Mouse (Mus musculus) ES-Bruce4 (cell line): ENCODE data around the gene Ube2q1. TPM values are rescaled to one million over a fixed set of nuclear protein-coding genes. Genes with fewer than 3 reads are reported as not detected.

Source experiments
- H3K27ac ChIP-seq: 2 replicates; pipeline ENCODE4 v1.5.1; 2012; ENCODE audit warnings: low read length, inconsistent platforms; ENCODE audit not compliant: insufficient read depth
- H3K27me3 ChIP-seq: 2 replicates; pipeline ENCODE4 v1.6.1; 2012; ENCODE audit warnings: mild to moderate bottlenecking, low read length, inconsistent platforms; ENCODE audit not compliant: control insufficient read depth, poor library complexity, insufficient read depth, severe bottlenecking
- H3K36me3 ChIP-seq: 2 replicates; pipeline ENCODE4 v1.6.1; 2012; ENCODE audit warnings: inconsistent platforms, mild to moderate bottlenecking, low read length, moderate library complexity; ENCODE audit not compliant: control insufficient read depth, poor library complexity, insufficient read depth, severe bottlenecking
- H3K4me1 ChIP-seq: one replicate; pipeline ENCODE4 v1.8.1; 2011; ENCODE audit warnings: low read length; ENCODE audit not compliant: control insufficient read depth, insufficient read depth
- H3K4me3 ChIP-seq: 2 replicates; pipeline ENCODE4 v1.5.1; 2011; ENCODE audit warnings: low read depth, mild to moderate bottlenecking, low read length
- H3K9ac ChIP-seq: 2 replicates; pipeline ENCODE4 v1.6.1; 2012; ENCODE audit warnings: low read depth, mild to moderate bottlenecking, inconsistent platforms; ENCODE audit not compliant: poor library complexity, severe bottlenecking
- H3K9me3 ChIP-seq: replicated peaks from 2 replicates; pipeline ENCODE4 v1.6.1; 2012; ENCODE audit warnings: mild to moderate bottlenecking, low read length, inconsistent platforms; ENCODE audit not compliant: control insufficient read depth, poor library complexity, insufficient read depth, severe bottlenecking
- CTCF ChIP-seq: IDR thresholded peaks from one replicate; pipeline ENCODE4 v1.8.1; 2011; ENCODE audit warnings: low read depth, low read length
- EP300 ChIP-seq: IDR thresholded peaks from 2 replicates; pipeline ENCODE4 v1.6.1; 2011; ENCODE audit warnings: low read depth, low read length; ENCODE audit not compliant: insufficient read depth
- POLR2A ChIP-seq: IDR thresholded peaks from one replicate; pipeline ENCODE4 v1.8.1; 2011; ENCODE audit warnings: low read length; ENCODE audit not compliant: insufficient read depth
- polyA plus RNA-seq: library from polyadenylated mRNA; stranded (reverse); fragments of >200 nt; gene quantifications from 2 replicates; pipeline ENCODE4 v1.2.4, GENCODE M21; 2011; ENCODE audit warnings: low read depth; ENCODE audit not compliant: missing spikeins, insufficient read depth, insufficient read length

The Ube2q1 gene
- polyA plus RNA-seq, 1 experiment = 104 TPM

- no peaks in the 10 kb centered on the region for H3K27me3 ChIP-seq
- TF ChIP-seq POLR2A (no peak), CTCF (no peak), EP300 (no peak)
- H3K4me3 ChIP-seq = no peak overlapping the region
- no peaks in the 10 kb centered on the region for H3K36me3 ChIP-seq
- no peak overlapping the region for H3K9ac ChIP-seq
- no peak overlapping the region for H3K27ac ChIP-seq
- H3K9me3 ChIP-seq = no peaks in the 10 kb centered on the region
- peaks cover 2% of the 10 kb centered on the region for H3K4me1 ChIP-seq
Observed at GRCm38 (mm10) chr3:89819897-89820296, 46.5 kb downstream of the Ube2q1 start.

GRCm38 (mm10) chr3:89820311-89821095 is 47.1 kb downstream of the Ube2q1 start:
- Histone ChIP-seq H3K36me3 (no peaks in the 10 kb centered on the region), H3K4me3 (no peak overlapping the region), H3K4me1 (peaks cover 2% of the 10 kb centered on the region), H3K27ac (no peak overlapping the region), H3K9ac (no peak overlapping the region), H3K27me3 (no peaks in the 10 kb centered on the region), H3K9me3 (no peaks in the 10 kb centered on the region)
- TF ChIP-seq POLR2A = no peak
- no peak for TF ChIP-seq EP300
- no peak for TF ChIP-seq CTCF

- Histone ChIP-seq H3K27ac (no peak overlapping the region), H3K27me3 (no peaks in the 10 kb centered on the region), H3K9ac (no peak overlapping the region), H3K4me3 (no peak overlapping the region), H3K9me3 (no peaks in the 10 kb centered on the region), H3K4me1 (peaks cover 2% of the 10 kb centered on the region), H3K36me3 (no peaks in the 10 kb centered on the region)
- no peak for TF ChIP-seq CTCF
- no peak for TF ChIP-seq EP300
- TF ChIP-seq POLR2A = no peak
Observed at GRCm38 (mm10) chr3:89821096-89821513, 47.7 kb downstream of the Ube2q1 start.

- no peak overlapping the region for H3K4me3 ChIP-seq
- H3K9ac ChIP-seq = no peak overlapping the region
- no peaks in the 10 kb centered on the region for H3K9me3 ChIP-seq
- no peaks in the 10 kb centered on the region for H3K27me3 ChIP-seq
- no peak for TF ChIP-seq CTCF
- TF ChIP-seq EP300 = no peak
- TF ChIP-seq POLR2A = no peak
- peaks cover 2% of the 10 kb centered on the region for H3K4me1 ChIP-seq
- no peaks in the 10 kb centered on the region for H3K36me3 ChIP-seq
- H3K27ac ChIP-seq = no peak overlapping the region
Observed at GRCm38 (mm10) chr3:89821548-89822480, 48.4 kb downstream of the Ube2q1 start.

GRCm38 (mm10) chr3:89823594-89823993 is 50.2 kb downstream of the Ube2q1 start:
- Histone ChIP-seq H3K4me3 (no peak overlapping the region), H3K27ac (no peak overlapping the region), H3K9me3 (no peaks in the 10 kb centered on the region), H3K9ac (no peak overlapping the region), H3K36me3 (no peaks in the 10 kb centered on the region), H3K27me3 (no peaks in the 10 kb centered on the region), H3K4me1 (peaks cover 2% of the 10 kb centered on the region)
- no peak for TF ChIP-seq EP300
- no peak for TF ChIP-seq CTCF
- TF ChIP-seq POLR2A = no peak

- H3K27ac ChIP-seq = no peak overlapping the region
- TF ChIP-seq CTCF (no peak), POLR2A (no peak), EP300 (no peak)
- no peak overlapping the region for H3K9ac ChIP-seq
- H3K9me3 ChIP-seq = no peaks in the 10 kb centered on the region
- peaks cover 9% of the 10 kb centered on the region; the same call in 1 of the 2 replicates for H3K27me3 ChIP-seq
- H3K4me3 ChIP-seq = no peak overlapping the region
- peaks cover 2% of the 10 kb centered on the region for H3K4me1 ChIP-seq
- no peaks in the 10 kb centered on the region for H3K36me3 ChIP-seq
Observed at GRCm38 (mm10) chr3:89826295-89826694, 52.9 kb downstream of the Ube2q1 start.
